Mouse (Mus musculus): Measurements from ENCODE around the gene Cep85l. TPM values are rescaled to one million over a fixed set of nuclear protein-coding genes. Genes with fewer than 3 reads are reported as not detected.

Cep85l gene
- total RNA-seq, 1 experiment from 2014 or later: 12.5 TPM

DNA sequence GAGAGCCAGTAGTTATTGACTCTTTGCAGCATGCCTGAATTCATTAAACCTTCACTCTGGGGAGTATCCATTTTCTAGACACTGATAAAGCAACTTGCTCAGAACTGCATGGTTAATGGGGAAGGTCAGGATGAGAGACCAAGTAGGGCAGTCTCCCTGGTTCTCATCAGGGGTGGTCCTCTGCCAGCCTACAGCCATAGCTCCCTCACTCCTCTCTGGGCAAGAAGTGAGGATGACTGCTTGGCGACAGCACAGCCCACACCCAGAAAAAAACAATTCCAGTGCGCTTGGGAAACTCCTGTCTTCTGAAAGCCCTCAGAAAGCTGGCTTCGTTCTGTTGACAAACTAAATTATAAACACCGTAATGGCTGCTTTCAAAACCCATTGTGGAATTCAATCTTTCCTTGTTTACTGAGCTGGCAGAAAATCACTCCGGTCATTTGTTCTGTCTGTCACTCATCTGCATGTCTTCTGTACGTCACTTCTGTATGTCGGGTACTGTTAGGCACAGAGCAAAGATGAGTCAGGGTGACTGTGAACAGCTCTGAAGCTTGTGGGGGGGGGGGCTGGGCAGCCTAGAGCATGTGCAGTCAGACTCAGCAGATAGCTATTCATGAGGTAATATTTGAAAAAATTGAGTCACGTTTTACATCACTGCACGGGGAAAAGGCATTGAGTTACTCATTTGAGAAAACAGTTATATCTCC is 15.3 kb upstream of the Cep85l start:
- no peak for DNase-seq

DNA sequence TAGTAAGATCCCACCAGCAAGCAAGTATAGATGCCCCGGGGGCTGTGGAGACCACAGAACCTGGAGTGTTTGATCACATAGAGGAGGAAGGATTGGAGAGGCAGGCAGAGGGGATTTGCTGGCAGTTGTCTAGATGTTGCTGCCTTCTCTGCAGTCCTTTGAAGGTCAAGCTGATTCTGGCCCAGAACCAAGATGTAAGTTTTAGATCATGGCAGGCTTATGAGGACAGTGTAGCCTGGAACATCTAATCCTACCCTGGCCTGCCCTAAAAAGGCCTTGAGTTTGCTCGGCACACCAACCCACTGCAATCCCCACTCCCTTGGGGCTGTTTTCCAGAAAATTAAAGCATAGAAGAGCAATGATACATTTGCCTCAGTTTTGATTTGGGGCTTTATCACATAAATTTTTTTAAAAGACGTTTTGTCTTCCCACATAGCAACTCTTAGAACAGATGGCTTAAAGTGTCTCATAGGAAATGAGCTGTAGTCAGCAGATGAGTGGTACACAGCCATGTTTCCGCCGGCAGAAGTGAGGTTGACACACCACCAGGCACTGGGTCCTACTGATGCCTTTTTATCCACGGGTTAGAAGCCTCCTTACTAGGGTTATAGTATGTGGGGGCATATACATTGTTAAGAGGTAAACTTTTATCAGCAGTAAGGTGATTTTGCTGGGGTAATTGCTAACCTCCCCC is 8.6 kb upstream of the Cep85l start:
- DNase-seq: no peak

- no peak for DNase-seq
Observed at GRCm38 (mm10) chr10:53385438-53385837, 5.7 kb upstream of the Cep85l start.

DNA sequence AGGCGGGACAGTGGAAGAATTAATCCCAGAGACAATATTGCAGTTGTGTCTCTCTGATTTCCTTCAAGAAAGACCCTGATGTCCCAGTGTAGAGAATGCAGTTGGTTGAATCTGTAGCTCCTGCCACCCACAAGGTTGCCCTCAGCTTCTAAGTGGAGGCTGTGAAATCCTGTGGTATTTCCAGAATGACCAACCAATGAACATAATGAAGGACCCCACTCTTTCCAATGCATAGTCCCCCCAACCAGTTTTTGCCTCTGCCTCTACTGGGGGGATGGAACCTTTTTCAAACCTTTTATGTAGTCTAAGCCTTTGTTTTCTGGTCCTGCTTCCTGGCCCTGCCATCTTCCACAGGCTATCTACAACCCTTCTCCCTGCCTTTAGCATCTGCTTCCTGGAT is 5.1 kb upstream of the Cep85l start:
- no peak for DNase-seq

GRCm38 (mm10) chr10:53382696-53383365 is 3.1 kb upstream of the Cep85l start:
- DNase-seq: no peak

DNA sequence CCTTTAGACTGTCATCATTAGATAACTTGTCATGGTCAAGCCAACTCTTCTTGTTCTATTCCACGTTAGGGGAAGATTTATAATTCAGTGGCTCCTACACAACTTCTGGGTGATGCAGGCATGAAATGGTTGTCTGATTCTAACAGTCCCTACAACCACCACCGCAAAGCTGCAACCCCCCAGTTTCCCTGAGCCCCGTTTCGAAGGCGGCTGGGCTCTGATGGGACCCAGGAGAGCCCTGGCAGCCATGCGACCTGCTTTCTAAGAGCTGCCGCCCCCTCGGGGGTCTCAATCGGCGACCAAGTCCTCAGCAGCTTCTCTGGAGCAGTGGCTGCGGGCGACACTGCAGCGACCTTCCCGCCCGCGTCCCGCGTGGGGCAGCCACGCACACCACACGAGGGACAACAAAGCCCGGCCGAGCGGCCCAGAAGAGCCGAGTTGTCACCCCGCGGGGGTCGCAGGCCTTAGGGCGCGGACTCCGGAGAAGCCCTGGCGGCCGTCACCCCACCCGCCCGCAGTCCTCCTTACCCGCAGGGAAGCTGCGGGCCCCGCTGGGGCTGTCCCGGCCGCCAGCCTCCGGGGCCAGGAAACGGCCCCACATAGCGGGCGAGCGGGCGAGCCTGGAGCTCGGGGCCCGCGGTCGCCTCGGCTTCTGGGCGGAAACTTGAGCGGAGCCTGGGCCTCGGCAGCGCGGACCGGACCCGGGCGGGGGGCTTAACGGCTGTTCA is 602 bp downstream of the Cep85l start:
- no peak for DNase-seq

- DNase-seq: no peak
Observed at GRCm38 (mm10) chr10:53378296-53378695, 1.5 kb downstream of the Cep85l start.

DNA sequence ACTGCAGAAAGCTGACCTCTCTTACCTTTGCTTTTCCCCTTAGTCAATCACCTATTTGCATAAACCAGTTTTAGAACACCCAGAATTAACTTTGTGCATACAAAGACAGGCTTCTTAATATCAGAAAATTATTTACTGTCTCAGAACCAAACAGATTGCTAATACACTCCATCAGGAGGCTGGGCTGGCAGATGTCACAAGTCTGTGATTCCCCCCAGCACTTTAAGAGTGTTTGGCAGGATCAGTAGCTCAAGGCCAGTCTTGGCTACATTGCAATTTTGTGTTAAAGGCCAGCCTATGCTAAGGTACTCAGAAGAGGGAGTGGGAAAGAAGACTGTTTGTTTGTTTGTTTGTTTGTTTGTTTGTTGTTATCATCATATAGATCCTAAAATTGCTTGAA is 2.7 kb downstream of the Cep85l start:
- no peak for DNase-seq

- DNase-seq: no peak
Observed at GRCm38 (mm10) chr10:53373885-53374578, 5.7 kb downstream of the Cep85l start.

DNA sequence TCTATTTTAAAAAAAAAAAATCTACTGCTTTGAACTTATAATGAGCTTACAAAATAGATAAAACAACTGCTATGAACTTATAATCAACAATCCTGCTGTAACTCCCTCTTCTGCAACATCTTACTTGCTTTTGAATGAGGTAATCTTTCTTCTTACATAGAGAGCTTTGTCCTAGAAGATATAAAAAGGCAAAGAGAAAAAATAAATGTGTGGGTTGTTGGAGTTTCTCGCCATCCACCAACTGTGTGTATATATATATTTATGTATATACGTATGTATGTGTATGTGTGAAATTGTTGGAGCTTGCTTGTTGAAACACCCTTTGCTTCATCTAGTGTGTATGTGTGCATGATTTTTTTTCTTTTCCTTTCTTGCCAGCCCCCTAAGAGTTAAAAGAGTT is 12.5 kb downstream of the Cep85l start:
- DNase-seq: no peak

GRCm38 (mm10) chr10:53364311-53364710 is 15.4 kb downstream of the Cep85l start:
- no peak for DNase-seq

DNA sequence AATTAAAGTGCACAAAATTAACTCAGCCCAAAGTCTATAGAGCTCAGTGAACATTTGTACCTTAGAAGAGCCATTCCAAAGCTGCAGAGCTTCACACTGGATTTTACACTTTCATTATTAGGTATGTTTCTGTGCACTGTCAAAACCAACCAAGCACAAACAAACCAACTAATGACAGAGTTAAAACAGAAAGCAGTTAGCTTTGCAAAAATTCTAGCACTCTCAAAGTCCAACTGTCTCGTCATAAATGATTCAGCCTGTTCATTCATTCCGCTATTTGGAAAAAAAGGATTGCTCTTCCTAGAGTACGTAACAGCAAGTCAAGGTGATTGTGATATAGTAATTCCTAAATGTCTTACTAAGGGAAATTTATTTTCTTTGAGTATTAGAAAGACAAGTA is 20.7 kb downstream of the Cep85l start:
- DNase-seq: no peak

DNA sequence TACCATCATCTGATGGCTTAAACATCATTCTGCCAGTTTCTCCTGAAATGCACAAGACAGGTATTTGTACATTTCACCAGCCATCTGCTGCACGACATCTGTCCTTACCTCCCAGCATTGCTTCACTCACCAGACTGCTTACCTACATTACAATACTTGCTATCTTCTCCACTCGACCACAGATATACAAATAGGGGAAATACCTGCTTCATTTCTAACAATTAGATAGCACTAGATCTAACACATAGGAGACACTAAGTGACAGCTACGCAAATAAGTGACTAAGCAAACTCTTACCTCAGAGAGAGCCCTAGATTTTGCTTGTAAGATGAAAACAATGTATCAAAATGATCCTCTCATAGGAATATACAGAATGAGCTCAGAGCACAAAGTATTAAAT is 26.1 kb downstream of the Cep85l start:
- DNase-seq: no peak

DNA sequence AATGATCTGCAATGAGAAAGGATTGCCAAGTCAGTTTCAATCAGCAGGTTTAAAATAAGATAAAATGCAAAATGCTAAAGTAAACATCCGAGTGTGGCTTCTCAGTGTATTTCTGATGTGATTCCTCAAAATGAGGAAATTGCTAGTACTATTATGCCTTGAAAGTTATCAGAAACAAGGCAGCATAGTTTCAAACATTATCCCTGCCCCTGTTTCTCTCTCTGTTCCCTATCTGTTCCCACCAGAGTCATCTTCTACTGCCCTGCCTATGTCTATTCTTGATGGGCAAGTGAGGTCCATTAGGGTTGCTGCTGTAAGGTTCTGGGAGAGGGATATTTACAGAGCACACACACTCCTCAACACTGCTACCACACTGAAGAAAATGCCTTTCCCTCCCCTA is 30.5 kb downstream of the Cep85l start:
- DNase-seq: no peak

DNA sequence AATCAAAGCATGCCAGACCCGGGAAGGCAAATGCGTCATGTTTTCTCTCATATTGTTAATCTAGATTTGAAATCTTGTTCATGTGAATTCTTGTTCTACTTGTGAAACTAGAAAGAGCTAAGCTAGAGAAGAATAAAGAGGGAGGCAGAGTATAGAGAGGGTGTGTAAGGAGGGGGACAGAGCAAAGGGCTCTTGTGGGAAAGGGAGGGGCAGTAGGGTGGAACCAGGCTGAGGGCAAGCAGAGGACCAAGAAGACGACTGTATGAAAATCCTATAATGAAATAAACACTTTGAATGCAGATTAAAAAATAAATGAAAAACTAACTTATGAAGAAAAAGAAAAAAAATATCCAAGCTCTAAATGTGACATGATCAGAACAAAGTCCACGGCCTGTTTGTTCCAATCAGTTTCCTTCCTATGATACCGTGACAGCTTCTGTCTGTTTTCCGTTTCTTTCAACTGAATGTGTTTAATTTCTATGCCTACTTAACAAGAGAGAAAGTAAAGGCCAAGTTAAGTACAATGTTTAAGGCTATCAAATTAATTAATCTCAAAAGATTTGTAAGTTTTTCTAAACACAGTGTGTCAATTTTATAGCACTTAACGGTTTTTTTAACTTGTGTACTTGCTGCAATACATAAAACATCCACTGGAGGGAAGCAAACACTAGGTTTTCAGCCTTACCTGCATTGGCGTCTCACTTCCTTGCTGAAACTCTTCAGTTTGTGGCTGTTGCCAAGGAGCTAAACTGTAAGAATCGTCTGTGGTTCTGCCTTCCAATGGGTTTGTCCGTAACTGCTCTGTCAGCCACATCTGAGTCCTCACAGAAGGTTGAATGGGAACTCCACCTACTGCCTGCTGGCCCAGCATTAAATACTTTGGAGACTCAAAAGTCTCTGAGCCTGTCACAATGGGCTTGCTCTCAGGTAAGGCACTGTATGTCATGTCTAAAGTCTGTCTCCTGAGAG is 31.7 kb downstream of the Cep85l start:
- DNase-seq: no peak

DNA sequence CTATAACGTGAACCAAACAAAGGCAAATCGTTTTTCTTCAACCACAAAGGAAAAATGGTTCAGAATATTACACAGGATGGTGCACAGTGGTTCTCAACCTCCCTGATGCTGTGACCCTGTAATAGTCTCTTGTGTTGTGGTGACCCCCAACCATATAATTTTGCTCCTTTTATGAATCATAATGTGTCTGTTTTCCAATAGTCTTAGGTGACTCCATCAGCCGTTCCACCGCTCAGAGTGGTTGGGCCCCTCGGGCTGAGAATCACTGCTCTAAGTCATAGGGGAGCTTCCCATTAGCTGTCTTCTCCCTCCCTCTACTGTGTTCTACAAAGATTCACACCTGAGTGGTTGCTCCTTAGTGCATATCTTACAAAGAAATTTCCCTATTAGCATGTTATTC is 32.8 kb downstream of the Cep85l start:
- DNase-seq: no peak

DNA sequence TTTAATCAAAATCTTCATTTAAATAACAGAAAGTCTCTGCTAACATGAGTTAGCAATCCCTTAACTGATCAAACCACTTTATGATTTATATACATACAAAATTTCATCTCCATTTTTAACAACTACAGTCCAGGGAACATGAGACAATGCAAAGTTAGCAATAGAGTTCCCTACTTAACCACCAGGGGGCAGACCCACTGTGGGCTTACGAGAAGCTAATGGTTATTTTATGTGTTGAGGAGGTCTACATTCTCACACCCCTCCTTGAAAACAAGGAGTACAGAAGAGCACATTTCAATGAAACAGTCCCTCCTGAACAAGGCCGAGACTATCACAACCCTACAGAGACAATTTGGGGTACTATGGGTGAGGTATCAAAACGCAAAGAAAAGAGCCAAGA is 33.2 kb downstream of the Cep85l start:
- peak; percentile 25 for DNase-seq

DNA sequence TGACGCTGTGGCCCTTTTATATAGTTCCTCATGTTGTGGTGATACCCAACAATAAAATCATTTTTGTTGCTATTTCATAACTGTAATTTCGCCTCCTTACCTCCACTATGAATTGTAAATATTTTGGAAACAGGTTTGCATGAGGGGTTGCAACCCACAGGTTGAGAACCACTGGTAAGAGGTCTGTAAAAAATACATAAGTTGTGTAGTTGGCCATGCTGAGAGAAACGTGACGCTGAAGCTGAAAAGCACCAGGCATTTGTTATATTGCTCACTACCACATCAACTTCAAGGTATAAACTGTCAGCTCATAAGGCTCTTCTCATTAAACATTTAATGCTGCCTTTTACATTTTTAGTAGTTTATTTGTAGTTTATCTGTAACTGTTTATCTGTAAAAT is 34.2 kb downstream of the Cep85l start:
- no peak for DNase-seq

GRCm38 (mm10) chr10:53343865-53344264 is 35.9 kb downstream of the Cep85l start:
- DNase-seq: no peak

DNA sequence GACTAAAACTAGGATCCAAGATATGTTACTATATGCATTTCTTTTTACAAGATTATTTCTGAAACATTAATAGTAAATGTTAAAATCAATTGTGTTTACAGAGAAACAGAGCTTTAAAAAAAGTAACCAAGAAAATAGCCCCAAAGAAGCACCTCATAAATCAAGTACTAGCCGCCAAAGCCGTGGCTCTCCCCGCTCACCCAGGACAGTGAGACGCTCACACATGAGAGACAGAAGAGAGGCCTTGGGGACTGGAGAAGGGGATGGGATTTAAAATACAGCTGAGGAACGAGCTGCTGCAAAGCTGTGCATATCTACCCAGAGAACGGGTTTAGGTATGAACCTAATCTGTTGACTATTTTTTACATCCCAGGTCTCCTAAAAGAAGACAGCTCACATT is 36.4 kb downstream of the Cep85l start:
- DNase-seq: no peak

DNA sequence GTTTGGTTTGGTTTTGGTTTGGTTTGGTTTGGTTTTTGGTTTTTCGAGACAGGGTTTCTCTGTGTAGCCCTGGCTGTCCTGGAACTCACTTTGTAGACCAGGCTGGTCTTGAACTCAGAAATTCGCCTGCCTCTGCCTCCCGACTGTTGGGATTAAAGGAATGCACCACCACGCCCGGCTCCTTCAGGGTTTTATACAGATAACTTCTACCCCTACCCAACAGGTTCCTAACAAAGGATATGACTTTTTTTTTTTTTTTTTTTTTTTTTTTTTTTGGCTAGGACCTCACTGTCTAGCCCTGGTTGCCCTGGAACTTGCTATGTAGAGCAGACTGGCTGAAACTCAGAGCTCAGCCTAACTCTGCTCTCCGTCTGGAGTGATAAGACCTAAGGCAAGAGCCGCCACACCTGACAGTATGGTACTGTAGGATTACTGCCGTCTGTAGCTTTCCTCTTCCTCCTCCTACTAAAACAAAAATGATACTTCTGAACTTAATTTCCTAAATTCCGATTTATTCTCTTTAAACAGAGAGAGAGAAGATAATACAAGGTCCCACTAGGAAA is 37.5 kb downstream of the Cep85l start:
- no peak for DNase-seq
